Mouse (Mus musculus): Measurements from ENCODE around the gene Iqgap3.

Iqgap3 gene

DNA sequence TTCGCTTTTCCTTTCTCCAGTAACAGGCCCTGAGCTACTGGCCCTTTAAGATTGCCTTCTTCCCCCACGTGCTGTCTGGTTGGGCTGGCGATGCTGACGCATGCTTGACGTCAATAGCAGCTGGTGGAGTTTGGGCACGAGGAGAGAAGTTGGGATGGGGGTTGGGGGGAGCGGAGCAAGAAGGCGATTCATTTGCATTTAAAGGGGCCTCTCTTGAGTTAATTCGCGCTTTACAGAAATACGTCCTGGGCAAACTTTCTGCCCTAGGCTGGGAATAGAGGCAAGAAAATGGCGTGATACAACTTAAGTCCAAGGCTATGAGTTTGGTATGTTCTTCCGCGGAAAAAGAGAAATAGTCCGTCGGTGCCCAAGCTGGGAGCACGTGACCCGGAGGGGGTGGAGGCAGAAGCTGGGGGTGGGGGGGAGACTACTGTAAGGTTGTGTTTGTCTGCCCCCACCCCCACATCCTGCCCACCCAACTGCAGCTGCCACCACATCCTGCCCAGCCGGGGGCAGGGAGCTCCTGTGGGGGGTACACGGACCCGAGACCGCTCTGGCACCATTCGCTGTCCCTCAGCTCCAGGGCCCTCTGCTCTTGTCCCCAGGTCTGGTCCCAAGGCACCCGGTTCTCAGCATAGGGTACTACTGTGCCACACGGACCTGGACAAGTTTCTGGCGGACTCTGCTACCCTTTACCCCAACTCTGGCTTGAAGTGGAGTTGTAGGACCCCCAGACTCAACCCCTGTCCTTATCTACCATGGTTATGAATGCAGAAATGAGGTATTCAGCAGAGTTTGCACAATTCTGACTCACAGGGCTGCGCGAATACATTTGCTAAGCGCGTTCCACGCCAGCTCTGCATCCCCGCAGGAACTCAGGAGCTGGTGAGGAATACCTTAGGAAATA is 56.8 kb downstream of the Iqgap3 start:
- DNase-seq (ENCODE audit: low read depth, low spot score) = peak; percentile 94

DNA sequence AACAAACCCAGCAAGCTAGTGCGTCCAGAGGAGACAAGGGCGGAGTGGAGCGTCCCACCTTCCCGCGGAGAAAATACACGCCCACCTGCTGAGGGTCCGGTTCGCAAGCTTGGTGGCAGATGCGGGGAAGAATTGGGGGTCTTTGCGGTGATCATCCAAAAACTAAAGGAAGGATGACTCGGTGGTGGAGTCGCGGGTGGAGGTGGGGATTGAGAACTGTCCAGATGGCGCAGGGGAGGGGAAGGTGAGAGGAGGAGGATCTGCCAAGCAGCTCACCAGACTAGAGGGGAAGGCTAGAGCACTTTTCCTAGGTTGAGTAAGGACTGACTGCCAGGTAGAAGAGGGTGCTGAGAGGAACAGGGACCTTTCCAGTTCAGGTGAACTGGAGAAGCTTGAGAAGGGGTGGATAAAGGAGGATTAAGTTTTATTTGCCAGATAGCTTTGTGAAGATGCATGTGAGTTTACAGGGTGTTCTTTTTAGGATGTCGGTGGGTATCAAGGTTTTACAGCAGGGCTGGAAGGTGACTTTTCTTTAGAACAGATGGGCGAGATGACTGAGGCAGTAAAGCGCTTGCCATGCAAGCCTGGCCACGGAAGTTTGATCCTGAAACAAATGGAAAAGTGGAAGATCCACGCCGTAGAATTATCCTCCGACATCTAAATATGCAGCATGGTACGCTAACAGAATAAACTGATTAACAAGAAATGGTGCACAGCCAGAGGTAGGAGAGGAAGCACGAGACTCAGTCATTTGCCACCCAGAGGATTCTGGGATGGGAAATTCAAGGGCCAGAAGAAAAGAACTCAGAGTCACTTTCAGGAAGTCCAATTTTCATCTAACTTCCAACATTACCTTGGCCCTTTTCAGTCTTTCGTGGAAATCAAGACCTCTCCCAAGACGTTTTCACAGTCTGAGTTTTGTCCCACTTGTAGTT is 57.7 kb downstream of the Iqgap3 start:
- peak; percentile 23 for DNase-seq (ENCODE audit: low read depth, low spot score)

DNA sequence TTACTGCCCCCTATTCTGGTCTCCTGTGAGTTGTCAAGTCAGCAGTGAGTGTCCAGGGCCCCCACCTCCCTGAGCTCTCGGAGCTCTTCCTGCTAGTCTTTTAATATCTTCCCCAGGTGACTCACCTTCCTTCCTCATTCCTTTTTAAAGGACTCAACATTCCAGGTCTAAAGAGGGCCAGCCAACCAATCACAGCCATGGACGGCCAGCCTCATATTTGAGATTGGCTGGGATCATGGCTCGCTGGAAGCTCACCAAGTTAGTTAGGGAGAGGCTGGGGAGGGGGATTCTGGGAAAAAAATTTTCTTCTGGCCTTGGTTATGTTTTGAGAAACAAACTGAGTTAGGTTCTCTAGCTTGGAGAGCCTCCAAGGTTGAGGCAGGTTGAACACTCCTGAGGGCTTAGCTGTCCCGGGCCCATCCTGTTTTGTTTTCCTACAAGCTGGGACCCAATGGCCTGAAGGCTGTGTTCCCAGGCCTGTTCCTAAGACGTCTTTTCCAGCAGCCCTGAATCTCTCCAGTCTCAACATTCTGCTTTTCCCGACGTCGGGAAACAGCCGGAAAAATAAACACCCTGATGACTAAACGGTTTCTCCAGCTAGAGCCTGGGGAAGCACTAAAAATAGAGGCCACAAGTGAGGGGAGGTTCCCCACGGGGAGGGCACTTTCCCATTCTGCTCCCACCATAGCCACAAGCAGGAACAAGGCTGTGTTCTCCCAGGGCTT is 58.6 kb downstream of the Iqgap3 start:
- DNase-seq (ENCODE audit: low read depth, low spot score) = no peak

DNA sequence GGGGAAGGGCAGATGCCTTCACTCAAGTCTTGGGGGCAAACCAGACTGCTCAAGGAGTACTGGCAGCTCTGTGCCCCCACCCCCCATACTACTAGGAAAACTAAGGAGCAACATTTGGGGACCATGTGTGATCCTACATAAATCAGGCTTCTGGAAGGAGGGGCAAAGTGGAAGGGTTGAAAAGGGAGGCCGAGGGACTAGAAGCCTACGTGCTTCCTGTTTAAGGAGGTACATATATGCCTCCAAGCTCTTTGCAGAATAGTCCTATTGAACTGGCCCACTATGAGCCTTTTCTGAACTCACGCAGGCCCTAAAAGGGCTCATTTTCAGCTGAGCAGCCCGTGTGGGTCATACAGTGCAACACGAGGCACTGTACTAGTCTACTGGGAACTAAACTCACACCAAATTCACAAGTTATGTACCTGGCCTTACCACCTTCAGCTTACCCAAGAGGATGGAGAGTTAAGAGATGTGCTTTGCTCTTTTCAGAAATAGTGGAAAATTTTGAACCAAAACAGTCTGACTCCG is 59.2 kb downstream of the Iqgap3 start:
- DNase-seq (ENCODE audit: low read depth, low spot score) = no peak

DNA sequence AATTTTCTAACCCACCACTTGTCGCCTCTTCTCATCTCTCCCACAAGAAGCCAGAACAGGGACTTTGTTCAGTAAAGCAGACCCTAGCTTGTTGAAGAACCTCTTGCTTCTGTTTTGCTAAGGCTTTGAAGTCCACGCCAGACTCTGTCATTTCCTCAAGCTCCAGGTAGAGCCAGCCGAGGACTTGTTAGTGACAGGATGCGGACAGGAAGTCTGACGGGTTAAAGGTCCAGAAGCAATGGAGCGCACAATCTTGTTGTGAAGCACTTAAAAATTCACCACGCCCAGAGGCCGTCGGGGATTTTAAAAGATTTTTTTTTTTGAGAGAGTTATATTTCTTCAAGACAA is 59.6 kb downstream of the Iqgap3 start:
- no peak for DNase-seq (ENCODE audit: low read depth, low spot score)

DNA sequence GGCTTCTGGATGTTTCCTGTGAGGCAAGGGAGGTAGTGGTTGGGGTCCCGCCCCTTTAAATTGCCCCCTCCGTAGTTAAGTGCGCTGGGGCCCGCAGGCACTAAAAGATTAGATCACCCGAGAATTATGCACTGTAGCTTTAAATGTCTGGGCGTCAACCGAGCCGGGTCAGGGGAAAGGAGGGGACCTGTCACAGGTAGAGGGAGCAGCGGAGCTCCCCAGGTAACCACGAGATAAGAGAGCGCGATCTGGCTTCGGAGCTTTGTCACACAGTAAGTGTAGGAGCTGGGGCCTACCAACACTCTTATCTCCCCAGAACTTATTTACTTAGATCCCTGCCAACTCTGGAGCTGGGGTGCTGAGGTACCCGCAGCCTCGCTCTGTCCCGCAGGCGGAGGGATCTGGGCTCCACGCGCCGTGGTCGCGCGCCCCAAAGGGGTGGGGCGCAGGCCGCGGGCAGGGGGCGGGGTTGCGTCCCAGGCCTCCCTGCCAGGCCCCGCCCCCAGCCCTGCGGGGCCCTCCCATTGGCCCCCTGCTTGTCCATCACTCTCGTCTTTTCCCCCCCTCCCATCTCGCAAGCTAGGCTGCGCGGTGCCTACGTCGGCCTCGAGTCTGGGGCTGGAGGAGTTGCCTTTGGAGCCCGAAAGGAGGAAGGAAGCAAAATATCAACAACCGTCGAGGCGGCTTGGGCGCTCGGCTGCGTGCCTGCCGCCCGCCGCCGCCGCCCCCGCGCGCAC is 60.2 kb downstream of the Iqgap3 start, which contains the start of gene Mef2d:
Mef2d (plus strand) TSS at position 586 of the 737 bp plus-strand sequence.
- peak; percentile 97 for DNase-seq (ENCODE audit: low read depth, low spot score)

DNA sequence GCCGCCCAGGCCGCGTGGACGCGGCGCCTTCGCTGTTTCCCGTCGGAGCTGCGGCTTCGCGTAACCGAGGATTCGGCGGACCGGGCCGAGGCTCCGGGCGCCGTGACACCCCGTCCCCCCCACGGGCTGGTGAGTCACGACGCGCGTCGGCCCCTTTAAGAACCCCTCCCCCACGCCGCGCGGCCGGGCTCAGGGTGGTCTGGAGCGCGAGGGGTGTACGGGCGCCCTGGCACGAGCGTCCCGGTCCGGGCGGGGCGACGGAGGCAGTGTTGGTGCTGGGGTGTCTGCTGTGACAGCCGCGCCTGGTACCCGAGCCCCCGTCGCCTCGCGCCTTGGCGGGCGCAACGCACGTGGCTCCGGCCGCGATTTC is 60.8 kb downstream of the Iqgap3 start:
- DNase-seq (ENCODE audit: low read depth, low spot score) = peak; percentile 33

DNA sequence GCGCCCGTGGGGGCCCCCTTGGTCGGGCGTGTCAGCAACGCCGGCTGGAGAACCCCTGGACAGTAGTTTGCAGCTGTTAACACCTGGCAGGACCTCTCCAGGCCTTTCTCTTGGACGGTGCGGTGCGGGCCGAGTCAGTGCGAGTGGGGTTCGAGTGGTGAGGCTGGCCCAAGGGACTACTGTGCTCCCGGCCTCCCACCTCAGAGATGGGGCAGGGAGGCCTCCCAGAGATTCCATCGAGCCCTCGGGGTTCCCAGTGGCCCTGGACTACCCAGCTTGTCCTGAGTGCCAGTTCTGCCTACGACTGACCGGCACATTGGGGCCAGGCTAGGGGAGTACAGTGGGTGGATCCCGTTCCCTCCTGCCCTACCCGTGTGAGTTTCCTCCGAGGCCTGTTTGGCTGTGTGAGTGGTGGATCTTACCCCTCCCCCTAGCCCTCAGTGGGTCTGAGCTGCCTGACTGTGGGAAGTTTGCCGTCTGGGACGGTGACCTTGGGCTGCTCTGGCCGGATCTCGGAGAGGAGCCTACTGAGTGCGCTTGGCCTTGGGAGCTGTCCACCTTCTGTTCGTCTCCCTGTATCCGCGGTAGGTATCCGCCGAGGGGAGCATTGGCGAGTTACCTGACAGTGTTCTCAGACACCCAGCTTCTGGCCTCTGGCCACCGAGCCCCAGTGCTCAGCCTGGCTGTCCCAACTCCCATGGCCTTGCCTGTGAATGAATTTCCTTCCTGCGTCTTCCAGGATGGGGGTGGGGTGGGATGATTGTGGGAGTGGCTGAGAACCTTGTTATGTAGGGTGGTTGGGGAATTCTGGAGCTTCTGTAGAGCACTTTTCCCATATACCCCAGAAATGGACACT is 61.4 kb downstream of the Iqgap3 start:
- peak; percentile 85 for DNase-seq (ENCODE audit: low read depth, low spot score)

DNA sequence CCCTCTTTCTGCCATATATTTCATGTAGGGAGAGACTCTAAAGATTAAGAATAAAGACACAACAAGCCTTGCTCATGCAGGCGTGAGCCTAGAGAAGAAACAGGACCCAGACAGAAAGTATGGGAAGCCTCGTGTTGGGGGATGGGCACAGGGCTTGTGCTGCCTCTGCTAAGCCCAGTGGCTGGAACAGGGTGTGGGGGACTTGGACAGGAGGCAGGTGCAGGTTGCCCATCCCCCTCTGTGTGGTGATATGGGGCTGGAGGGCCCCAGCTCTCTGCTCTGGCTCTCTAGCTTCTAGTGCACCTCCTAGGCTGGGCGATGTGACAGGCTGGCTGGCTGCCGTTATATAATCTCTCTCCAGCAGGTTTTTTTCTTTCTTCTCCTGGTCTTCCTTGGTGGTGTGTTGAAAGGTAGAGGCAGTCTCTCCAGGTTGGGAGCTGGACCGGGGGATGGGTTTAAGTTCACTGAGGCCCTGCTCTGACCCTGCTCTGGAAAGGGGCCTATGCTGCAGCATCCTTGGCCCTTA is 62.3 kb downstream of the Iqgap3 start:
- DNase-seq (ENCODE audit: low read depth, low spot score) = peak; percentile 50

DNA sequence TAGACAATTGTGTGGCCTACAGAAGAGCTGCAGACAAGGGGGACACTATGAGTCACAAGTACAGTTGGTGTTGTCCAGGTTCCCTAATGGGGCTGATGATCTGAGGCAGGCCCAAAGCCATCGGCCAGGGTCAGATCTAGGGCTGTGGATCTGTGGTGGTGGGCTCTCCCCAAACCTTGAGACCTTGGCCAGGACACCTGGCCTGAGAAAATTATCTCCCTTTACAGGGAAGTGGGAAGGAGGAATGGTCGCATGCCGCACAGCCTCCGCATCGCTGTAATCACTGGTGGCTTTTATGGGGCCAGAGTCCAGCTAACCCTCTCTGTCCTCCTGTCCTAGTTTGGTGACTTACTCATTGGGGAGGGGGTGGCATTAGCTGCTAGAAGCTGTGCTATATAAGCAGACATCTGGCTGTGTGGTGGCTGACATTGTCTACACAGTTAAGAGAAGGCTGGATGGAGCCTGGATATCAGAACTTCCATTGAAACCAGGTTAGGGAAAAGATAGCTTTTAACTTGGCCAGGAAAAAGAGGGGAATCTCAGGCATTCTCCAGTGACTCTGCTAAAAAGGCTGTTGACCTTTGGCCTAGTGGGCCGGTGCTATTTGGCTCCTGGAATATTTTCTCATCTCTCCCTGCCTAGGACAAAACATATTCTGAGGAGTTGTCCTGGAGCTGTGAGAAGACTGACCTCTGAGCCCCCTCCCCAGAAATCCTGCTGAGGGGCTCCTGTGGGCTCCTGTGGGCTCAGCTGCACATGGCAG is 63.1 kb downstream of the Iqgap3 start:
- DNase-seq (ENCODE audit: low read depth, low spot score) = no peak

DNA sequence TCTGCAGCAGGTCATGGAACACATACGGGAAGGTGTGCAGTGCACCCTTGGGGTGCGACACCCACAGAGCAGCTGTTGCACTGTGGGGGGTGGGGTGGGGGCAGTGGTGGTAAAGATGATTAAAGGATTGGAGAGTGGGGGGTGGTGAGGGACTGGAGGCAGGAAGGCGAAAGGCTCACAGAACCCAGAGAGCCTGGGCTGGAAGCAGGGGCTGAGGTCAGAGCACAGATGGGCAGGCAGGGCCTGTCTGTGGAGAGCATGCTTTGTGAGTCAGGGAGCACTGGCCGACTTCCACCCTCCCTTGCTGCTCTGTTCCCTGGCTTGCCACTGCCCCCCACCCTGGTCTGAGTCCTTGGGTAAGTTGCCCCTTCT is 63.6 kb downstream of the Iqgap3 start:
- DNase-seq (ENCODE audit: low read depth, low spot score) = no peak

DNA sequence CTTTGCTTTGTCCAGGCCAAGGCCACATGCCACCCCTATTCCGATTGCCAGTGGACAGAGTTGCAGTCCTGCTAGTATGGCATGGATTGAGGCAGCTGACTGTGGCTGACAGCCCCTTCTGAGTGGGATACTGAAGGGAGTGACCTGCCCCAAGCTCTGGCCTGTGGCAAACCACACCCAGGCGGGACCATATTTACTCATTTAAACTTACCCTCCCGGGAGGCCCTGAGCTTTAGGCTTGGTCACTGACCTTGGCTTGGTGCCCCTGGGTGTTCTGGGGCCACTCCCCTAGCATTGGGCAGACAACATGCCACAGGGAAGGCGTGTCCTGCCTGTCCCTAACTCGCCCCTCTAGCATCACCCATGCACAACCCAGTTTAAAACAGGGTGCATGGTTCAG is 64.2 kb downstream of the Iqgap3 start:
- no peak for DNase-seq (ENCODE audit: low read depth, low spot score)

DNA sequence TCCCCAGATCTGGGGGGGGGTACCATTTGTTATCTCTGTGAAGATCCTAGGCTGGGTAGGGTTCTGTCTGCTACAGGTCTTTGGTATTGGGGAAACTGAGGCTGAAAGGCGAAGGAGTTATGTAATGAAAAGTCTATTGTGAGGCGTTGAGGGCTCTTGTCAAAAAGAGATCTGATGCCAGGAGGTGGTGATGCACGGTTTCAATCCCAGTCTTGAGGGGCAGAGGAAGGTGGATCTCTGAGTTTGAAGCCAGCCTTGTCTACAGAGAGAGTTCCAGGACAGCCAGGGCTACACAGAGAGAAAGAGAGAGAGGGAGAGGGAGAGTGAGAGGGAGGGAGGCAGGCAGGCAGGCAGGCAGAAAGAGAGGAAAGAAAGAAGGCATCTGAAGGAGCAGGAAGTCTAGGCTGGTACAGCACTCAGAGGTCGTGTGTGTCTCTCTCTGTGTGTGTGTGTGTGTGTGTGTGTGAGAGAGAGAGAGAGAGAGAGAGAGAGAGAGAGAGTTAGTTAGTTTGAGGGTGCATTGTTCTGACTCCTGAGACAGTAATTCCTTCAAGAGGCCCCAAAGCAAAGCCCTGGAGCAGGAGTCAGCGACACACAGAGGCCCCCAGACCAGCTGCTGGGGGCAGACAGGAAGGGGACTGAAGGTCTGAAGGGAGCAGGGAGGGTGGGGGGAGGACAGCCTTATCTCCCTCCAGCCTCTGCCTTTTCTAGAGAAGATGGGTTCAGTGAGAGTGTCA is 64.8 kb downstream of the Iqgap3 start:
- no peak for DNase-seq (ENCODE audit: low read depth, low spot score)

DNA sequence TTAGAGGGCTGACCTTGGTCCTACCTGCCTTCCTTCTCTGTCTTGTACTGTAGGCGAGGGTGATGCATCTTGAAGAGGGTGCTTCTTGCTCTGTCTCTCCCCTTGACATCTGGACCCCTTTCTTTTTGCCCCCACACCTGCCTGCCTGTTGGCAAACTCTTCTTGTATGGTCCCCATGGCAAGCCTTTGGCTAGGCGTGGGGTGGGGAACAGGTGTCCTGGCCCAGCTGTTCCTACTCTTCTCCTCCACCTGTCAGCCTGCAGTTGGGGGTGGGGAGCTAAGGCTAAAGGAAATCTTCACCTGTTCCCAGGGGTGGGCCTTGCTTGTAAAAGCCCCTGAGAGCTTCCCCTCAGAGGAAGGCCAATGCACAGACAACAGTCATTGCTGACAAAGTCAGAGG is 65.7 kb downstream of the Iqgap3 start:
- DNase-seq (ENCODE audit: low read depth, low spot score) = no peak

DNA sequence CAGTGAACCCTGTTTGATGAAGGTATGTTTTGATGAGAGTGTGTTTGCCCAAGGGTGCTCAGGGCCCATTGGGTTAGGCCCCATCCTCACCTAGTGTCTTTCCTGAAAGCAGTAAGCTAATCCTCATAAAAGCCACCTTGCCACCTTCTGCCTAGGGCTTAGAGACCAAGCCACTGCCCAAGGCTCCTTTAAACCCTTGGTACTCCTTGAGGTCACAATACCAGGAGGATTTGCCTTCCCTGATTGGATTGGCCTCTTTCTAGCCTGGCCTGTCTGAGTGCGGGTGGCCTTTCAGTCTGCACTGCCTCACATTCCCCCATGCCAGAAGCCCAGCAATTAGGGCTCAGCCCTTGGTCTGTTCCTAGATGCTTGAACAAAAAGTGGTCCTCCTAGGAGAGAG is 66.1 kb downstream of the Iqgap3 start:
- no peak for DNase-seq (ENCODE audit: low read depth, low spot score)

DNA sequence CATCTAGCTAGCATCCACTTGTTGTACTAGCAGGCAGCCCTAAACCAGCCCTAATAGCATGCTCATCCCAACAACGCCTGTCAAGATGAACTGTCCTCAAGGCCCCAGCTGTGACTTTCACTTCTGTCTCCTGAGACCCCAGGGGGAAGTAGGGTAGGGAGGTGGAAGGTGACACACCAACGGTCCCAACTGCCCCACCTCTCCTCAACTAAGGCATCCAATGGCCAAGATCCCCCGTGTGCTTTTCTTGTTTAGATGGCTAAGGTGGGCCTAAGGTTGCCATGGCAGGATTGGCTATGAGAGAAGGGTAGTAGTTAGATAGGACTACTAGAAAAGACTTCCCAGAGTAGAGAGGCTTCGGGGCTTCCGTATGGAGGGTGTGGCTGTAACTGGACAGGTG is 66.6 kb downstream of the Iqgap3 start:
- no peak for DNase-seq (ENCODE audit: low read depth, low spot score)

DNA sequence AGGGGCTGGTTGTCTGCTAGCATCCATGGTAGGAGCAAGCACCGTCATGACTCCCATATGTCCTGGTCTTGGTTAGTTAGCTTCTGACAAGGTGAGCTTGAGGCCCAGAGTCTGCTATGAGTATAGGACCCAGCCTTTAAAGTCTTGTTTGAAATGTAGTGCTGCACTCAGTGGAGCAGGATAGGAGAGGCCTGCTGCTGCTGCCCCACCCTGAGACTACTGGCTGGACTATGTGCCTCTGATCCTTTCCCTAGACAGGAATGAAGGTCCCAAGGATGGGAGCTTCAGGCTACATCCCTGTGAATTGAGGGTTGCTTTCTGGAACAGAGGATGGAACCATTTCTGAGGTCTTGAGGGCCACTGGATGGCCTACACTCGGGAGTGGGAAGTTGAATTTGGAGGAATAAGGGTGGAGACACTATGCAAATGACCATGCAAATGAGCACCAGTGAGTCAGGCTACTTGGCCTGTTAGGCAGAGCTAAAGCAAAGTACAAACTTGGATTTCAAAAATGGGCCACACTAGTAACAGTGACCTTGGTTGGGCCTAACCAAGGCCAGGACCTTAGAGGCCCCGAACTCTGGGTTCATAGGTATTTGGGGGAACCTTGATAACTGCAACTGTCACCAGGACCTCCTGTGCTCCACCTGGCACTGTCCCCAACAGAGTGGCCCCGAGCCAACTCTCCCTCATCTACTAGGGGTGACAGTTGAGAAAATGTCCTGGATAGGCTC is 67.2 kb downstream of the Iqgap3 start:
- peak; percentile 25 for DNase-seq (ENCODE audit: low read depth, low spot score)

DNA sequence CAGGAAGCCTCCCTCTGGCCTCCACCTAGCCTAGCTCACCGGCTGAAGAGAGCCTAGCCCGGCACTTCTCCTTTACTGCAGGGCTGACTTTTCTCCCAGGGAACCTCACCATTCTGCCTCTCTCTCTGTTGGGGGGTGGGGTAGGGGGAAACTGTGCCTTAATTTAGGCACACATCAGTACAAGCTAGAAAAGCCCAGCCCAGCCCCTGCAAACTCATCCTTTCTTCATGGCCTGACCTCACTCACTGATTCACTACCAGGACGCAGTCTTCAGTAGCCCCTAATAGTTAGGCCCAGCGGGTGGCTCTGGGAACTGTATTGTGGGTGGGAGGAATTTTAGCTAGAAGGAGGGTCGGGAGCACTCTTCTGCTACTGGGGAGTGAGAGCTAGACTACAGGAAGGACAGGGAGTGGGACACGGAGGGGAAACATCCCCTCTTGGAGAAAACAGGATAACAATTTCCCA is 67.8 kb downstream of the Iqgap3 start:
- DNase-seq (ENCODE audit: low read depth, low spot score) = no peak

Measured in R1 (cell line).